Mouse (Mus musculus) liver, adult 2 months (tissue): Measurements from ENCODE around the gene Gm45618. TPM values are rescaled to one million over a fixed set of nuclear protein-coding genes. Genes with fewer than 3 reads are reported as not detected.

Experiments
- DNase-seq: peaks from one replicate; pipeline ENCODE4 v3.0.0-alpha.2; 2011; ENCODE audit warnings: low read depth, low spot score; ENCODE audit errors: extremely low read depth
- H3K27ac ChIP-seq: fragments of 200-500 bp; replicated peaks from 2 replicates; pipeline ENCODE4 v1.5.1; 2012; ENCODE audit warnings: low read depth, mild to moderate bottlenecking, control low read depth, inconsistent platforms, low read length; ENCODE audit not compliant: insufficient read depth
- H3K27me3 ChIP-seq: fragments of 200-500 bp; 2 replicates; pipeline ENCODE4 v1.6.1; 2012; ENCODE audit warnings: mild to moderate bottlenecking, moderate library complexity, low read length, inconsistent platforms; ENCODE audit not compliant: control insufficient read depth, insufficient read depth
- H3K36me3 ChIP-seq: fragments of 200-500 bp; 2 replicates; pipeline ENCODE4 v1.6.1; 2012; ENCODE audit warnings: low read length, inconsistent platforms; ENCODE audit not compliant: control insufficient read depth, insufficient read depth
- H3K4me1 ChIP-seq: fragments of 200-500 bp; 2 replicates; pipeline ENCODE4 v1.6.1; 2011; ENCODE audit warnings: low read length; ENCODE audit not compliant: control insufficient read depth, insufficient read depth
- H3K4me3 ChIP-seq: fragments of 200-500 bp; 2 replicates; pipeline ENCODE4 v1.5.1; 2011; ENCODE audit warnings: low read depth, mild to moderate bottlenecking, control low read depth, low read length, moderate library complexity; ENCODE audit not compliant: insufficient read depth
- H3K79me2 ChIP-seq: fragments of 200-500 bp; 2 replicates; pipeline ENCODE4 v1.6.1; 2012; ENCODE audit warnings: inconsistent platforms, mild to moderate bottlenecking, low read length, moderate library complexity; ENCODE audit not compliant: control insufficient read depth, insufficient read depth
- H3K9ac ChIP-seq: fragments of 200-500 bp; 2 replicates; pipeline ENCODE4 v1.6.1; 2012; ENCODE audit warnings: low read depth, mild to moderate bottlenecking, control low read depth, inconsistent platforms, low read length
- CTCF ChIP-seq: fragments of 200-500 bp; IDR thresholded peaks from 2 replicates; pipeline ENCODE4 v1.5.1; 2011; ENCODE audit warnings: low read depth, low read length, control low read depth
- POLR2A ChIP-seq: fragments of 200-500 bp; IDR thresholded peaks from 2 replicates; pipeline ENCODE4 v1.6.1; 2011; ENCODE audit warnings: low read length, control low read depth; ENCODE audit not compliant: insufficient read depth; ENCODE audit errors: extremely low read depth
- WGBS: fragments of 180-500 bp; shearing (Covaris S2); methylation state at CpG from one replicate; pipeline ENCODE4 v1.1.7; 2018; 5-methylcytosine and 5-hydroxymethylcytosine counted together
- polyA plus RNA-seq: library from polyadenylated mRNA; depleted of rRNA; stranded (reverse); fragments of >200 nt; gene quantifications from 2 replicates; pipeline ENCODE4 v1.2.3, GENCODE M21; 2012
- total RNA-seq: library from RNA; depleted of rRNA; stranded (reverse); fragments of >200 nt; gene quantifications from 2 replicates; pipeline ENCODE4 v1.2.3, GENCODE M21; 2014

The Gm45618 gene
- total and polyA plus RNA-seq, 2 experiments = not detected

- 57% methylated on average over 2 of the region's 2 CpGs for WGBS
- H3K36me3 ChIP-seq = no peaks in the 10 kb centered on the region
Measured at GRCm38 (mm10) chr7:142080876-142081275, 39.7 kb downstream of the Gm45618 start.

GRCm38 (mm10) chr7:142079365-142079764 is 41.2 kb downstream of the Gm45618 start:
- H3K36me3 ChIP-seq = no peaks in the 10 kb centered on the region
- H3K27ac ChIP-seq = no peak overlapping the region
- peaks cover 7% of the 10 kb centered on the region for H3K27me3 ChIP-seq
- no peak for TF ChIP-seq CTCF
- no peak for TF ChIP-seq POLR2A
- no peak overlapping the region for H3K9ac ChIP-seq
- DNase-seq = no peak
- WGBS = 59% methylated on average over 5 of the region's 5 CpGs
- peaks cover 1% of the 10 kb centered on the region; the same call in 1 of the 2 replicates for H3K4me1 ChIP-seq
- H3K4me3 ChIP-seq = no peak overlapping the region
- H3K79me2 ChIP-seq = no peaks in the 10 kb centered on the region

More at GRCm38 (mm10) chr7:142080876-142081275, 39.7 kb downstream of the Gm45618 start:
- no peak overlapping the region for H3K9ac ChIP-seq
- DNase-seq = no peak
- H3K27me3 ChIP-seq = peaks cover 7% of the 10 kb centered on the region
- TF ChIP-seq CTCF (no peak), POLR2A (no peak)
- peaks cover 6% of the 10 kb centered on the region; the same call in 1 of the 2 replicates for H3K4me1 ChIP-seq
- H3K4me3 ChIP-seq = no peak overlapping the region
- no peak overlapping the region for H3K27ac ChIP-seq
- no peaks in the 10 kb centered on the region for H3K79me2 ChIP-seq

GRCm38 (mm10) chr7:142077138-142077537 is 43.4 kb downstream of the Gm45618 start:
- Histone ChIP-seq H3K36me3 (no peaks in the 10 kb centered on the region), H3K27me3 (no peaks in the 10 kb centered on the region), H3K4me3 (no peak overlapping the region), H3K79me2 (no peaks in the 10 kb centered on the region), H3K9ac (no peak overlapping the region), H3K27ac (no peak overlapping the region), H3K4me1 (peaks cover 1% of the 10 kb centered on the region; the same call in 1 of the 2 replicates)
- no peak for DNase-seq
- TF ChIP-seq CTCF (no peak), POLR2A (no peak)
- 77% methylated on average over 3 of the region's 3 CpGs for WGBS

GRCm38 (mm10) chr7:142074146-142074886 is 46.2 kb downstream of the Gm45618 start:
- no peaks in the 10 kb centered on the region for H3K4me1 ChIP-seq
- no peak overlapping the region for H3K9ac ChIP-seq
- H3K79me2 ChIP-seq = no peaks in the 10 kb centered on the region
- H3K4me3 ChIP-seq = no peak overlapping the region
- WGBS = 55% methylated on average over 8 of the region's 8 CpGs
- no peaks in the 10 kb centered on the region for H3K36me3 ChIP-seq
- DNase-seq = no peak
- TF ChIP-seq POLR2A (no peak), CTCF (no peak)
- no peaks in the 10 kb centered on the region for H3K27me3 ChIP-seq
- H3K27ac ChIP-seq = no peak overlapping the region

- Histone ChIP-seq H3K27me3 (no peaks in the 10 kb centered on the region), H3K4me1 (no peaks in the 10 kb centered on the region), H3K36me3 (no peaks in the 10 kb centered on the region)
Measured at GRCm38 (mm10) chr7:142071717-142072116, 48.8 kb downstream of the Gm45618 start.

GRCm38 (mm10) chr7:142071212-142071578 is 49.3 kb downstream of the Gm45618 start:
- 11% methylated on average over 10 of the region's 10 CpGs for WGBS
- TF ChIP-seq POLR2A (no peak), CTCF (no peak)
- no peak overlapping the region for H3K27ac ChIP-seq

More at GRCm38 (mm10) chr7:142071717-142072116, 48.8 kb downstream of the Gm45618 start:
- Histone ChIP-seq H3K9ac (no peak overlapping the region), H3K4me3 (no peak overlapping the region), H3K79me2 (no peaks in the 10 kb centered on the region), H3K27ac (no peak overlapping the region)
- no peak for TF ChIP-seq POLR2A
- TF ChIP-seq CTCF = no peak
- no peak for DNase-seq

More at GRCm38 (mm10) chr7:142071212-142071578, 49.3 kb downstream of the Gm45618 start:
- Histone ChIP-seq H3K9ac (no peak overlapping the region), H3K79me2 (no peaks in the 10 kb centered on the region), H3K36me3 (no peaks in the 10 kb centered on the region), H3K27me3 (no peaks in the 10 kb centered on the region), H3K4me3 (no peak overlapping the region), H3K4me1 (no peaks in the 10 kb centered on the region)
- DNase-seq = no peak
